Mouse (Mus musculus): ENCODE data around the gene Hnrnpdl. TPM values are rescaled to one million over a fixed set of nuclear protein-coding genes. Genes with fewer than 3 reads are reported as not detected.

Hnrnpdl gene
- total RNA-seq, 1 experiment from 2014 or later = 584 TPM

Other genes with a start within 250 kb of the Hnrnpdl start
- gene Vamp9, start 133.4 kb downstream of the Hnrnpdl start, total RNA-seq (2017) = not detected in 2 replicates
- 109 and 121 TPM in 2 replicates for gene Hnrnpd, start 60.7 kb downstream of the Hnrnpdl start, total RNA-seq (2017)
- 2.6 TPM in 1 of 2 replicates, not detected in the other for gene 4930524J08Rik, start 60.6 kb downstream of the Hnrnpdl start, total RNA-seq (2017)
- 37.5 and 40.0 TPM in 2 replicates for gene Enoph1, start 321 bp upstream of the Hnrnpdl start, total RNA-seq (2017)
- not detected in 2 replicates for gene Tmem150c, start 120.1 kb upstream of the Hnrnpdl start, total RNA-seq (2017)